Mouse (Mus musculus): ENCODE measurements around the gene Fzr1.

- no peak for TF ChIP-seq CTCF (IDR thresholded peaks at IDR 0.05; ENCODE audit: borderline replicate concordance, insufficient read depth, low read depth, low read length)
- no peak for TF ChIP-seq POLR2A (IDR thresholded peaks at IDR 0.05; ENCODE audit: borderline replicate concordance, insufficient read depth, low read length)
Measured at GRCm38 (mm10) chr10:81403511-81403910, 25.2 kb upstream of the Fzr1 start.

Measured in cerebellum, adult 2 months (tissue).